Comparison of ENCODE assay signal across 22 mouse cellular contexts in genomic region chr5:92402816-92403215, GRCm38 (mm10). TPM values are rescaled to one million over a fixed set of nuclear protein-coding genes. Genes with fewer than 3 reads are reported as not detected.
DNase-seq lines count a peak whose midpoint lies in the region; ATAC-seq and TF ChIP-seq lines count a peak whose summit lies in the region.
"Had no signal": no experiment of that assay in that cellular context is flagged by ENCODE, and none has a peak within 500 bp of the region (broad histone marks: within the 10 kb centered on the region; RNA-seq: fewer than 3 reads in every experiment).

No protein-coding gene starts in this region.

- peak; percentile 11 for DNase-seq in midbrain, postnatal 0 days (ENCODE audit: low spot score)
- DNase-seq in brain, adult 2 months (ENCODE audit: low read depth, low spot score): peak; percentile 63
- peak; percentile 15 for DNase-seq in embryonic facial prominence, embryonic 14.5 days (ENCODE audit: low spot score)
- DNase-seq in gastrocnemius, adult 8-10 months (ENCODE audit: low spot score in 2 of 2): no peak
- DNase-seq: adrenal gland, adult 2 months; adrenal gland, postnatal 25 days; cerebellum, adult 2 months; cerebellum, postnatal 10 days; gastrocnemius, postnatal 25 days; heart, adult 18-20 months; heart, postnatal 10 days; kidney, adult 2 months had no signal

- no peak overlapping the region for H3K27ac ChIP-seq in midbrain, postnatal 0 days (ENCODE audit: low read depth, low read length)
- H3K27ac ChIP-seq in midbrain, embryonic 16.5 days (ENCODE audit: low read length): no peak overlapping the region
- H3K27ac ChIP-seq in embryonic facial prominence, embryonic 14.5 days (replicated peaks; ENCODE audit: low read depth, low read length): no peak overlapping the region
- H3K27ac ChIP-seq in forebrain, embryonic 15.5 days (replicated peaks): no peak overlapping the region
- H3K27ac ChIP-seq: heart, embryonic 10.5 days; hindbrain, embryonic 14.5 days had no signal

- no peak for ATAC-seq in midbrain, postnatal 0 days (ENCODE audit: low FRiP score)
- ATAC-seq in midbrain, embryonic 16.5 days: no peak
- no peak for ATAC-seq in embryonic facial prominence, embryonic 14.5 days (ENCODE audit: low read depth)
- no peak for ATAC-seq in CD4-positive, CD25-positive, alpha-beta regulatory T cell, adult 4 months
- no peak for ATAC-seq in forebrain, embryonic 15.5 days (replicated peaks)
- ATAC-seq: forebrain, embryonic 14.5 days; intestine, embryonic 16.5 days had no signal

- no peaks in the 10 kb centered on the region for H3K4me1 ChIP-seq in midbrain, postnatal 0 days (ENCODE audit: insufficient read depth, low read length)
- no peaks in the 10 kb centered on the region for H3K4me1 ChIP-seq in midbrain, embryonic 16.5 days (ENCODE audit: control insufficient read depth, insufficient read depth, low read length)
- H3K4me1 ChIP-seq in embryonic facial prominence, embryonic 14.5 days (ENCODE audit: control insufficient read depth, insufficient read depth, low read length): no peaks in the 10 kb centered on the region
- H3K4me1 ChIP-seq in forebrain, embryonic 15.5 days: peaks cover 9% of the 10 kb centered on the region; the same call in 1 of the 2 replicates

- no peaks in the 10 kb centered on the region for H3K27me3 ChIP-seq in midbrain, postnatal 0 days (ENCODE audit: insufficient read depth, low read length)
- H3K27me3 ChIP-seq in midbrain, embryonic 16.5 days (ENCODE audit: control insufficient read depth, insufficient read depth, low read depth, low read length): no peaks in the 10 kb centered on the region
- H3K27me3 ChIP-seq in embryonic facial prominence, embryonic 14.5 days (replicated peaks; ENCODE audit: control insufficient read depth, insufficient read depth, low read length): no peaks in the 10 kb centered on the region
- H3K27me3 ChIP-seq in forebrain, embryonic 15.5 days: no peaks in the 10 kb centered on the region

- H3K4me3 ChIP-seq in midbrain, postnatal 0 days (ENCODE audit: low read depth, low read length): no peak overlapping the region
- H3K4me3 ChIP-seq in midbrain, embryonic 16.5 days (ENCODE audit: low read depth, low read length): no peak overlapping the region
- no peak overlapping the region for H3K4me3 ChIP-seq in embryonic facial prominence, embryonic 14.5 days (ENCODE audit: low read depth, low read length)
- no peak overlapping the region for H3K4me3 ChIP-seq in forebrain, embryonic 15.5 days
- H3K4me3 ChIP-seq: erythroblast, embryonic 14.5 days; forebrain, embryonic 10.5 days; heart, embryonic 10.5 days had no signal

- H3K4me2 ChIP-seq in midbrain, postnatal 0 days (ENCODE audit: low read depth, low read length, poor library complexity, severe bottlenecking): no peak overlapping the region
- no peak overlapping the region for H3K4me2 ChIP-seq in midbrain, embryonic 16.5 days (ENCODE audit: low read length)
- H3K4me2 ChIP-seq in embryonic facial prominence, embryonic 14.5 days (ENCODE audit: low read depth, low read length): no peak overlapping the region; the same call in 1 of the 2 replicates
- H3K4me2 ChIP-seq in forebrain, embryonic 15.5 days (replicated peaks): no peak overlapping the region
- H3K4me2 ChIP-seq: hindbrain, embryonic 14.5 days had no signal

- WGBS in midbrain, postnatal 0 days: 63% methylated on average over 9 of the region's 9 CpGs
- 69% methylated on average over 9 of the region's 9 CpGs for WGBS in midbrain, embryonic 16.5 days
- WGBS in embryonic facial prominence, embryonic 14.5 days: 38% methylated on average over 9 of the region's 9 CpGs
- WGBS in forebrain, embryonic 15.5 days: 83% methylated on average over 9 of the region's 9 CpGs

- no peak overlapping the region for H3K9ac ChIP-seq in midbrain, postnatal 0 days (replicated peaks; ENCODE audit: low read length, poor library complexity, severe bottlenecking)
- H3K9ac ChIP-seq in midbrain, embryonic 16.5 days (ENCODE audit: low read depth, low read length): no peak overlapping the region
- no peak overlapping the region for H3K9ac ChIP-seq in embryonic facial prominence, embryonic 14.5 days (ENCODE audit: low read depth, low read length)
- H3K9ac ChIP-seq in forebrain, embryonic 15.5 days (replicated peaks): no peak overlapping the region
- H3K9ac ChIP-seq: hindbrain, embryonic 14.5 days had no signal

- no peaks in the 10 kb centered on the region for H3K36me3 ChIP-seq in midbrain, postnatal 0 days (ENCODE audit: insufficient read depth, low read length)
- no peaks in the 10 kb centered on the region for H3K36me3 ChIP-seq in midbrain, embryonic 16.5 days (ENCODE audit: control insufficient read depth, insufficient read depth, low read length)
- no peaks in the 10 kb centered on the region for H3K36me3 ChIP-seq in embryonic facial prominence, embryonic 14.5 days (ENCODE audit: control insufficient read depth, insufficient read depth, low read length)
- H3K36me3 ChIP-seq in forebrain, embryonic 15.5 days: no peaks in the 10 kb centered on the region
- H3K36me3 ChIP-seq: forebrain, embryonic 10.5 days; heart, embryonic 10.5 days had no signal

- no peaks in the 10 kb centered on the region for H3K9me3 ChIP-seq in midbrain, postnatal 0 days (ENCODE audit: low read length)
- no peaks in the 10 kb centered on the region for H3K9me3 ChIP-seq in midbrain, embryonic 16.5 days (replicated peaks; ENCODE audit: control insufficient read depth, low read length, poor library complexity, severe bottlenecking)
- H3K9me3 ChIP-seq in embryonic facial prominence, embryonic 14.5 days (ENCODE audit: control insufficient read depth, low read length): no peaks in the 10 kb centered on the region
- H3K9me3 ChIP-seq in forebrain, embryonic 15.5 days: no peaks in the 10 kb centered on the region
- H3K9me3 ChIP-seq: forebrain, embryonic 10.5 days; heart, embryonic 10.5 days had no signal

- TF ChIP-seq CTCF in midbrain, postnatal 0 days (IDR thresholded peaks at IDR 0.05): no peak

RNA-seq across cellular contexts. Expression of gene Nup54, which starts 32.2 kb away (rescaled TPM):
- total RNA-seq in midbrain, postnatal 0 days (2014; rRNA removed): 91.8 and 145 TPM in 2 replicates
- polyA plus RNA-seq in midbrain, postnatal 0 days (2015; fragmentation: Nextera tagmentation; extraction: Ambion mirVana): 52.1 and 52.6 TPM in 2 replicates
- polyA plus RNA-seq in midbrain, embryonic 16.5 days (2015; fragmentation: Nextera tagmentation; extraction: Ambion mirVana): 57.8 and 62.0 TPM in 2 replicates
- 39.8 and 43.9 TPM in 2 replicates for polyA plus RNA-seq in embryonic facial prominence, embryonic 14.5 days (2014; fragmentation: Nextera tagmentation; extraction: Ambion mirVana)
- 10 to 100 TPM; 41.3 to 42.7 TPM for polyA plus RNA-seq in CD4-positive, CD25-positive, alpha-beta regulatory T cell, adult 4 months (2017; shearing (Covaris generic))
- 55.7 and 60.0 TPM in 2 replicates for polyA plus RNA-seq in forebrain, embryonic 15.5 days (2015; fragmentation: Nextera tagmentation; extraction: Ambion mirVana)
- total RNA-seq in gastrocnemius, adult 8-10 months (2022): 10 to 100 TPM in 3 of 4 experiments, 1 to 10 TPM in 1; 9.5 to 13.5 (median 10.8) TPM

RNA-seq across cellular contexts. Expression of gene Cxcl10, which starts 54.1 kb away (rescaled TPM):
- not detected in 2 replicates for total RNA-seq in midbrain, postnatal 0 days (2014; rRNA removed)
- polyA plus RNA-seq in midbrain, postnatal 0 days (2015; fragmentation: Nextera tagmentation; extraction: Ambion mirVana): 0.28 TPM in 1 of 2 replicates, not detected in the other
- polyA plus RNA-seq in midbrain, embryonic 16.5 days (2015; fragmentation: Nextera tagmentation; extraction: Ambion mirVana): 0.16 and 0.32 TPM in 2 replicates
- polyA plus RNA-seq in embryonic facial prominence, embryonic 14.5 days (2014; fragmentation: Nextera tagmentation; extraction: Ambion mirVana): 0.89 and 1.9 TPM in 2 replicates
- polyA plus RNA-seq in CD4-positive, CD25-positive, alpha-beta regulatory T cell, adult 4 months (2017; shearing (Covaris generic)): 10 to 100 TPM; 12.1 to 23.6 TPM
- polyA plus RNA-seq in forebrain, embryonic 15.5 days (2015; fragmentation: Nextera tagmentation; extraction: Ambion mirVana): 0.20 TPM in 1 of 2 replicates, not detected in the other
- total RNA-seq in gastrocnemius, adult 8-10 months (2022): under 1 TPM in 1 of 4 experiments, not detected in 3; 0.46 TPM
- total RNA-seq: gastrocnemius, postnatal 25 days; MEL had no signal
- polyA plus RNA-seq: erythroblast, embryonic 14.5 days; forebrain, embryonic 10.5 days had no signal

Comparison
In these comparisons a context has a peak if more than half of its experiments do, and no peak if none do; other contexts are left out.
1. DNase-seq: peak in midbrain, postnatal 0 days (single experiment), brain, adult 2 months (single experiment) and embryonic facial prominence, embryonic 14.5 days (single experiment); none in gastrocnemius, adult 8-10 months (0 of 2).